Mouse (Mus musculus): ENCODE measurements around the gene Trpc5. TPM values are rescaled to one million over a fixed set of nuclear protein-coding genes. Genes with fewer than 3 reads are reported as not detected.

Trpc5 gene
- polyA plus RNA-seq (2014; fragmentation: Nextera tagmentation; extraction: Ambion mirVana) = 0.51 and 0.69 TPM in 2 replicates

GRCm38 (mm10) chrX:144688142-144688206 is at the start of gene Trpc5:
TSS of gene Trpc5 (minus strand) at chrX:144688180.
- 0% methylated on average over 1 of the region's 1 CpGs for WGBS
- peak within 1 kb of the TSS; percentile 55 for H3K4me2 ChIP-seq (ENCODE audit: low read length)
- no peaks in the 10 kb centered on the region for H3K36me3 ChIP-seq (ENCODE audit: control insufficient read depth, insufficient read depth, low read length)
- no peak for DNase-seq (ENCODE audit: low spot score)
- H3K27me3 ChIP-seq (replicated peaks; ENCODE audit: control insufficient read depth, insufficient read depth, low read length) = peaks cover 25% of the 10 kb centered on the region
- H3K9ac ChIP-seq (ENCODE audit: low read length) = peak within 1 kb of the TSS; percentile 34
- H3K27ac ChIP-seq (ENCODE audit: low read depth) = peak within 1 kb of the TSS; percentile 2; the same call in 1 of the 2 replicates
- H3K4me1 ChIP-seq (replicated peaks; ENCODE audit: control insufficient read depth, insufficient read depth, low read length) = no peaks in the 10 kb centered on the region
- H3K4me3 ChIP-seq (ENCODE audit: low read depth, low read length) = peak within 1 kb of the TSS; percentile 38
- no peak for ATAC-seq (replicated peaks; ENCODE audit: low FRiP score, low TSS enrichment, low read depth)
- no peaks in the 10 kb centered on the region for H3K9me3 ChIP-seq (ENCODE audit: control insufficient read depth, low read length)

- 42% methylated on average over 1 of the region's 1 CpGs for WGBS
- no peaks in the 10 kb centered on the region for H3K27me3 ChIP-seq (replicated peaks; ENCODE audit: control insufficient read depth, insufficient read depth, low read length)
These were observed 28.4 kb upstream of the Trpc5 start for GRCm38 (mm10) chrX:144716330-144716729.

GRCm38 (mm10) chrX:144689859-144690181 is 1.8 kb upstream of the Trpc5 start:
- Histone ChIP-seq H3K4me1 (replicated peaks; ENCODE audit: control insufficient read depth, insufficient read depth, low read length) (no peaks in the 10 kb centered on the region), H3K27ac (ENCODE audit: low read depth) (peak overlapping the region; percentile 43), H3K9me3 (ENCODE audit: control insufficient read depth, low read length) (no peaks in the 10 kb centered on the region), H3K9ac (ENCODE audit: low read length) (no peak overlapping the region), H3K4me2 (ENCODE audit: low read length) (peak overlapping the region; percentile 55), H3K27me3 (replicated peaks; ENCODE audit: control insufficient read depth, insufficient read depth, low read length) (peaks cover 25% of the 10 kb centered on the region), H3K36me3 (ENCODE audit: control insufficient read depth, insufficient read depth, low read length) (no peaks in the 10 kb centered on the region), H3K4me3 (ENCODE audit: low read depth, low read length) (peak overlapping the region; percentile 38; the same call in 1 of the 2 replicates)
- 17% methylated on average over 7 of the region's 7 CpGs for WGBS
- ATAC-seq (replicated peaks; ENCODE audit: low FRiP score, low TSS enrichment, low read depth) (no peak), DNase-seq (ENCODE audit: low spot score) (peak; percentile 50)

More at GRCm38 (mm10) chrX:144716330-144716729, 28.4 kb upstream of the Trpc5 start:
- Histone ChIP-seq H3K36me3 (ENCODE audit: control insufficient read depth, insufficient read depth, low read length) (no peaks in the 10 kb centered on the region), H3K9ac (ENCODE audit: low read length) (no peak overlapping the region), H3K4me3 (ENCODE audit: low read depth, low read length) (no peak overlapping the region), H3K4me2 (ENCODE audit: low read length) (no peak overlapping the region), H3K4me1 (replicated peaks; ENCODE audit: control insufficient read depth, insufficient read depth, low read length) (no peaks in the 10 kb centered on the region), H3K9me3 (ENCODE audit: control insufficient read depth, low read length) (no peaks in the 10 kb centered on the region), H3K27ac (ENCODE audit: low read depth) (no peak overlapping the region)
- no peak for ATAC-seq (replicated peaks; ENCODE audit: low FRiP score, low TSS enrichment, low read depth)
- no peak for DNase-seq (ENCODE audit: low spot score)

GRCm38 (mm10) chrX:144689119-144689858 is 1.3 kb upstream of the Trpc5 start:
- Histone ChIP-seq H3K27me3 (replicated peaks; ENCODE audit: control insufficient read depth, insufficient read depth, low read length) (peaks cover 25% of the 10 kb centered on the region), H3K9ac (ENCODE audit: low read length) (peak overlapping the region; percentile 34; the same call in 1 of the 2 replicates), H3K4me3 (ENCODE audit: low read depth, low read length) (peak overlapping the region; percentile 38), H3K36me3 (ENCODE audit: control insufficient read depth, insufficient read depth, low read length) (no peaks in the 10 kb centered on the region), H3K4me1 (replicated peaks; ENCODE audit: control insufficient read depth, insufficient read depth, low read length) (no peaks in the 10 kb centered on the region), H3K27ac (ENCODE audit: low read depth) (peak overlapping the region; percentile 2; the same call in 1 of the 2 replicates), H3K4me2 (ENCODE audit: low read length) (peak overlapping the region; percentile 55), H3K9me3 (ENCODE audit: control insufficient read depth, low read length) (no peaks in the 10 kb centered on the region)
- ATAC-seq (replicated peaks; ENCODE audit: low FRiP score, low TSS enrichment, low read depth) (peak; percentile 64; the same call in 1 of the 2 replicates), DNase-seq (ENCODE audit: low spot score) (peak; percentile 56)
- WGBS = 11% methylated on average over 18 of the region's 21 CpGs

- DNase-seq (ENCODE audit: low spot score) = no peak
- peak; percentile 75; the same call in 1 of the 2 replicates for ATAC-seq (replicated peaks; ENCODE audit: low FRiP score, low TSS enrichment, low read depth)
- H3K4me3 ChIP-seq (ENCODE audit: low read depth, low read length) = peak within 1 kb of the TSS; percentile 38
- WGBS = 15% methylated on average over 17 of the region's 31 CpGs
- no peaks in the 10 kb centered on the region for H3K36me3 ChIP-seq (ENCODE audit: control insufficient read depth, insufficient read depth, low read length)
- H3K4me2 ChIP-seq (ENCODE audit: low read length) = peak within 1 kb of the TSS; percentile 55
- peak within 1 kb of the TSS; percentile 34 for H3K9ac ChIP-seq (ENCODE audit: low read length)
- no peaks in the 10 kb centered on the region for H3K4me1 ChIP-seq (replicated peaks; ENCODE audit: control insufficient read depth, insufficient read depth, low read length)
- no peaks in the 10 kb centered on the region for H3K9me3 ChIP-seq (ENCODE audit: control insufficient read depth, low read length)
- peaks cover 25% of the 10 kb centered on the region for H3K27me3 ChIP-seq (replicated peaks; ENCODE audit: control insufficient read depth, insufficient read depth, low read length)
- peak within 1 kb of the TSS; percentile 2; the same call in 1 of the 2 replicates for H3K27ac ChIP-seq (ENCODE audit: low read depth)
These were observed 483 bp upstream of the Trpc5 start, which contains the start of gene Rtl4 for GRCm38 (mm10) chrX:144688207-144689118. TSS of gene Rtl4 (plus strand) at chrX:144688907.

GRCm38 (mm10) chrX:144687742-144688141 is 238 bp downstream of the Trpc5 start:
- Histone ChIP-seq H3K9me3 (ENCODE audit: control insufficient read depth, low read length) (no peaks in the 10 kb centered on the region), H3K4me1 (replicated peaks; ENCODE audit: control insufficient read depth, insufficient read depth, low read length) (no peaks in the 10 kb centered on the region), H3K4me2 (ENCODE audit: low read length) (peak overlapping the region; percentile 55), H3K9ac (ENCODE audit: low read length) (no peak overlapping the region), H3K4me3 (ENCODE audit: low read depth, low read length) (peak overlapping the region; percentile 38), H3K27me3 (replicated peaks; ENCODE audit: control insufficient read depth, insufficient read depth, low read length) (peaks cover 25% of the 10 kb centered on the region), H3K36me3 (ENCODE audit: control insufficient read depth, insufficient read depth, low read length) (no peaks in the 10 kb centered on the region), H3K27ac (ENCODE audit: low read depth) (no peak overlapping the region)
- ATAC-seq (replicated peaks; ENCODE audit: low FRiP score, low TSS enrichment, low read depth) (no peak), DNase-seq (ENCODE audit: low spot score) (no peak)
- 15% methylated on average over 20 of the region's 20 CpGs for WGBS

- Histone ChIP-seq H3K9me3 (ENCODE audit: control insufficient read depth, low read length) (no peaks in the 10 kb centered on the region), H3K27me3 (replicated peaks; ENCODE audit: control insufficient read depth, insufficient read depth, low read length) (no peaks in the 10 kb centered on the region), H3K4me1 (replicated peaks; ENCODE audit: control insufficient read depth, insufficient read depth, low read length) (no peaks in the 10 kb centered on the region), H3K27ac (ENCODE audit: low read depth) (no peak overlapping the region), H3K9ac (ENCODE audit: low read length) (no peak overlapping the region), H3K36me3 (ENCODE audit: control insufficient read depth, insufficient read depth, low read length) (no peaks in the 10 kb centered on the region), H3K4me3 (ENCODE audit: low read depth, low read length) (no peak overlapping the region), H3K4me2 (ENCODE audit: low read length) (no peak overlapping the region)
- DNase-seq (ENCODE audit: low spot score) (no peak), ATAC-seq (replicated peaks; ENCODE audit: low FRiP score, low TSS enrichment, low read depth) (no peak)
- WGBS = 80% methylated on average over 2 of the region's 2 CpGs
These were observed 35.8 kb downstream of the Trpc5 start for GRCm38 (mm10) chrX:144652196-144652595.

GRCm38 (mm10) chrX:144645394-144645793 is 42.6 kb downstream of the Trpc5 start:
- H3K4me1 ChIP-seq (replicated peaks; ENCODE audit: control insufficient read depth, insufficient read depth, low read length) = no peaks in the 10 kb centered on the region
- no peak overlapping the region for H3K4me3 ChIP-seq (ENCODE audit: low read depth, low read length)
- no peak overlapping the region for H3K27ac ChIP-seq (ENCODE audit: low read depth)
- H3K9me3 ChIP-seq (ENCODE audit: control insufficient read depth, low read length) = no peaks in the 10 kb centered on the region
- 41% methylated on average over 1 of the region's 1 CpGs for WGBS
- H3K4me2 ChIP-seq (ENCODE audit: low read length) = no peak overlapping the region
- H3K27me3 ChIP-seq (replicated peaks; ENCODE audit: control insufficient read depth, insufficient read depth, low read length) = no peaks in the 10 kb centered on the region
- no peak overlapping the region for H3K9ac ChIP-seq (ENCODE audit: low read length)
- ATAC-seq (replicated peaks; ENCODE audit: low FRiP score, low TSS enrichment, low read depth) (no peak), DNase-seq (ENCODE audit: low spot score) (no peak)
- no peaks in the 10 kb centered on the region for H3K36me3 ChIP-seq (ENCODE audit: control insufficient read depth, insufficient read depth, low read length)
